Mouse (Mus musculus) heart, adult 18-20 months (tissue): ENCODE data around the gene Adgrg7. TPM values are rescaled to one million over a fixed set of nuclear protein-coding genes. Genes with fewer than 3 reads are reported as not detected.

Source experiments
- DNase-seq, 2 experiments: peaks; one replicate each; pipeline ENCODE4 v3.0.0; 2021 to 2022; ENCODE audit warnings: mixed read lengths in 1 of 2
- long read RNA-seq, 2 experiments: library from polyadenylated mRNA; stranded (forward); transcript quantifications; one replicate each; pipeline ENCODE4 v2.0.0; 2021
- total RNA-seq, 2 experiments: library from RNA; stranded (reverse); gene quantifications; 2 replicates each; pipeline ENCODE4 v1.2.3; 2021

Gene Adgrg7
- total RNA-seq: not detected
- long read RNA-seq, experiment 1: 0 reads
- long read RNA-seq, experiment 2: 0 reads

DNA sequence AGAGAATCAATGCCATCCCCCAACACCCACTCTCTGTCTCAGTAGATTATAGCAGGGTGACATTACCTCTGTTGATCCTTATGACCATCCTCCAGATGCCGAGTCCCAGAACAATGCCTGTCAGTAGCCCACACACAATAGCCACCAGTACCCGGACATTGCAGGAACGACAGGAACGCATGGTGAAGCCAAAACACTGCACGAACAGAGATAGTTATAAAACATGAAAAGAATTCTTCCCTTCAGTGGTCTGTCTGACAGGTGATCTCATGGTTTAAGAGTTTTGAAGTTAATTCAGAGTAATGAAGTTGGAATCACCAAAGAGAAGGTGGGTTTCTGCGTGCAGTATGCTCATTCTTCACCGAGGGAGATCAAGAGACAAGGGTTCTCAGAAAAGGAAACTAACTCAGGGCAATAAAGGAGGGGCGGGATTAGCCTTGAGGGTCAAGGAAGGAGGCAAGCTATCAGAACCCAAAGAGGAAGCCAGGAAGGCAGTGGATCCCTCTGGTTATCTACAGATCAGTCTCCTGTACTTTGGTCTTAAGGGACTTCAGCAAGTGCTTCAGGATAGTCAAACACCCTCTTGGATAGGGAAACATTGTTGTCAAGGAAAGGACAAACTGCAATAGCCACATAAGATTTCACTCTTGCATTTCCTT, at the start of gene Adgrg7:
Gene Adgrg7, minus strand, starts transcription at position 375 of the 659 bp plus-strand sequence.
- no peak for DNase-seq

DNA sequence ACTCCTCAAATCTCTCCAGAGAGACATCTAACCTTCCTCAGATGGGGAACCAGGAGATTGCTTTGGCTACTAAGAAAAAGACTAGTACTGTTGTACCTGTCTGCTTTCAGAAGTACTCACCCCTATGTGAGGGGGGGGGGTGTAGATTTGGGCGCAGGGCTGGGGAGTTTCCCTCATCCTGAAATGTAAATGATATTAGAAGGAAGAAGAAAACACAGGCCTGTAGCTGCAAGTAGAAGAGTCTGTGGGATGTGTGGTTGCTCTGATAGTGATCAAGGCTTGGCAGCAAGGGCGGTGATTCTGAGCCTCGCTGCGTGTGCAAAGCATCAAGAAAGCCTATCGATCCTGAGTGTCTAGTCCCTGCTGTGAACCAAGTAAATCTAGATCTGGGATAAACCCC, 47.3 kb upstream of the Adgrg7 start:
- DNase-seq: no peak

GRCm38 (mm10) chr16:56833312-56833711, 37.7 kb upstream of the Adgrg7 start:
- DNase-seq: no peak

GRCm38 (mm10) chr16:56831986-56832385, 36.3 kb upstream of the Adgrg7 start:
- no peak for DNase-seq

- no peak for DNase-seq
Measured at GRCm38 (mm10) chr16:56801370-56802109, 5.9 kb upstream of the Adgrg7 start.

- DNase-seq: no peak
Measured at GRCm38 (mm10) chr16:56800946-56801345, 5.3 kb upstream of the Adgrg7 start.

- DNase-seq: peak in 1 of 2 experiments; percentile 44
Measured at GRCm38 (mm10) chr16:56800469-56800868, 4.8 kb upstream of the Adgrg7 start.

DNA sequence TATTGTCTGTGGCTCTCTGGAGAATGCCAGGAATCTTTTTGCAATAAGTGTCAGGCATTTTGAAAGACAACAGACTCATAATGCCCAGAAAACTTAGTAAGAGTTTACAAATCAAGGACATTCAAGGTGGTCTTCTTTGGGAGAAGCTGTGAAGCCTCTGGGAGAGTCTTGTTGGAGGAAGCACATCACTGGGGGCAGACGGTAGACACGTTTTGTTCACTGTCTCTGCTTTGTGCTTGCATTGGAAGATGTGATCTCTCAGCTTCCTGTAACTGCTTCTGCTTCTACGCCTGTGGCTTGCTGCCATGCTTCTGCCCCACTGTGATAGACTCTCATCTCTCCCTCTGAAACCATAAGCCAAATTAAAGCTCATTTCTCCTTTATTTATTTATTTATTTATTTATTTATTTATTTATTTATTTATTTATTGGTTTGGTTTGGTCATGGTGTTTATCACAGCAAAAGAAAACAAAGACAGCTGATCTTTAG, 3.9 kb upstream of the Adgrg7 start:
- DNase-seq: no peak

DNA sequence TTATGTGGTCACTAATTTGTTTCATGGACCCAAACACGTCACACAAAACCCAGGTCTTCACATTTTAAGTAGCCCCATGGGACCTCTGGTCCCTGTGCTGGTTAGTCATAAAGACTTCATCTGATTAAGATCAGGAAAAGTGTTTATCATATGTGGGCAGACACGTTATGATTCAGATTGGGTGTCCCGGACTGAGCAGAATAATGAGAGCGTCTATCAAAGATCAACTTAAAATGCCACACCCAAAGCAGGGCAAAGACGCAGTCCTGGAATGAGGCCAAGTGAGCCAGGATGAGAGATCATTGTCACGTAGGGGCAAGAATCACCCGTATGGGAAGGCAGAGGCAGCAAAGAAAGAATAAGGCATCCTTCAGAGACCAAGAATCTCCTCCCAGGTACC, 3.2 kb upstream of the Adgrg7 start:
- no peak for DNase-seq

DNA sequence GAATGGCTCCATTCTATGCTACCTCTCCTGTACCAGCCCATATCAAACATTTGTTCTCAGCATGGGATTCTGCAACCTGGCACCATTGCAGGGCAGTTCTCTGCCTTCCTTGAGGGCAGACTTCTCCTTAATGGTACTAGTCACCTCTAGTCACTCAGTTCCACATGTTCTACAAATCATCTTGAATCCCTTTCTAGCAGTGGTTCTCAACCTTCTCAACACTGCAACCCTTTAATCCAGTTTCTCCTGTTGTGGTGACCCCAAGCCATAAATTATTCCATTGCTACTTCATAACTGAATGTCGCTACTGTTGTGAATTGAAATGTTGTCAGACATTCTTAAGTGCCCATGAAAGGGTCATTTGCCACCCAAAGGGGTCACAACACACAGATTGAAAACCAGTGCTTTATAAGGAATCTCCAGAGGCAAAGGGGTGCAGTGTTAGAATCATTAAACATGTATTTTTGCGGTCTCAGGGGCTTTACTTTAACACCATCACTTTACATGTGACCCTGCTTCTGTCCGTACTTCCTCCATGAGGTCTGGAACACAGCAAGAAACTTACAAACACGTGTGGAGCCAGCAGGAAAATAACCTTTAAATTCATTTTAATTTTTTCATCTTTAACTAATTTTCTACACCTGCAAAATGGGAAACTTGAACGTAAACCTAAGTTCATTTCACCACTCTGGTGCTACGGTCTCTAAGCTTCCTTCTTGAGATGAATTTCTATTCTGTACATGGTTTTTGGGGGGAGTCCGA, 1.1 kb downstream of the Adgrg7 start:
- DNase-seq: no peak

- peak in 1 of 2 experiments; percentile 8 for DNase-seq
Measured at GRCm38 (mm10) chr16:56793778-56794177, 1.9 kb downstream of the Adgrg7 start.

DNA sequence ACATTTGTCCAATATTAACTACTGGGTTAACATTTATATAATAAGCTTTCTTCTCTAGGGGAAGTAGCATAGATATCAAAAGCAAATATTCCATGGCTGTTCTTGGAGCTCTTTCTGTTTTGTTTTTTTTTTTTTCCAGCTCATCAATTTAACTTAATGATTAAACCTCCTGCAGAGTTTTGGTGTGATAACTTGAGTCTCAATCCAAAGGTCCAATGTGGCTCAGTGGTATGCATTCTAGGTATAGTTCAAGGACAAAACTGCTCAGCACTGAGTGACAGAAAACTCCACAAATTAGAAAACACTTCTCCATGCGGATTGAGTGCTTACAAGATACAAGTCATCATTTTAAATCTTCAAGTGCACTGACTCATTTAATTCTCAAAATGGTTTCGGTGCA, 9.7 kb downstream of the Adgrg7 start:
- no peak for DNase-seq

- peak; percentile 35 to 58 for DNase-seq
Measured at GRCm38 (mm10) chr16:56771163-56772105, 24.2 kb downstream of the Adgrg7 start.

DNA sequence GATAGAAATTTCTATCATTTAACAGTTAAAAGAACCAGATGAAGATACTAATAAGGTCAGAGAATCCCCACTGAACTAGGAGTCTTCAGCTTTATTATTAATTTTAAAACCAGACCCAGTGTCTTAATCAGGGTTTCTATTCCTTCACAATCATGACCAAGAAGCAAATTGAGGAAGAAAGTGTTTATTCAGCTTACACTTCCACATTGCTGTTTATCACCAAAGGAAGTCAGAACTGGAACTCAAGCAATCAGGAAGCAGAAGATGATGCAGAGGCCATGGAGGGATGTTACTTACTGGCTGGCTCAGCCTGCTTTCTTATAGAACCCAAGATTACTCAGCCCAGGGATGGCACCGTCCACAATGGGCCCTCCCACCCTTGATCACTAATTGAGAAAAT, 66.6 kb downstream of the Adgrg7 start:
- no peak for DNase-seq

DNA sequence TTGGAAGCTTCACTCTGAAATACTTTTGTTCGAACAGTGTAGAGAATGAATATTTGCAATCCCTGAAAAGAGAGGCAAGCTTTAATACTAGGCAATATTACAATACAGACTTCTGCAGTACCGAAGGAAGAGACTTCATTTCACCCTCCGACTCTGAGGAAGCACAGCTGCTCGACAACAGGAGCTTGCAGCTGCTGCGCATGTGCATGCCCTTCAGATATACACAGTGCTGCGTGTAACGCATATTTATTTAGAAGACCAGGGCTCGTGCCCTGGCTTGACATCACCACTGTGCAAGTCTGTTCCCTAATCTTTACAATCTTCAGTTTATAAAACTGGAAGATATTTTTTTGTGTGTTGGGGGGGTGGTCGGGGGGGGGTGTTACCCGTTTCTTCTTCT, 70.7 kb downstream of the Adgrg7 start:
- DNase-seq: no peak

GRCm38 (mm10) chr16:56722357-56722756, 73.3 kb downstream of the Adgrg7 start:
- no peak for DNase-seq

DNA sequence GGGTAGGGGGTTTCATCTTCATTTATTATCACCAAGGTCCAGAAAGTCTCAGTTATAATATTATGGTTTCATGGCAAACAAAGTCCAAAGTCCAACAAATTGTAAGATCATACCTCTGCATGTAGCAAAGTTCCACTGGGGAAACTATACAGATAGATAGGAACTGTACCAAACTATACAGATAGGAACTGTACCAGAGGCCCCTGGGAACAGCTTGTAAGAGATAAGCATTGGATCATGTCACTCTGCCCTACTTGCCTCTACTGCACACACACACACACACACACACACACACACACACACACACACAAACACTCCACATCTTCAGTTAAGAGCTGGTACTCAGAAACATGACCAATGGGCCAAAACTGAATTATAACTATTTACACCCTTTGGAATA, 76.6 kb downstream of the Adgrg7 start:
- no peak for DNase-seq

GRCm38 (mm10) chr16:56717224-56718200, 78.1 kb downstream of the Adgrg7 start, which contains the start of gene Tfg:
Tfg (minus strand) TSS chr16:56717450.
- DNase-seq: peak; percentile 99

- peak; percentile 28 to 51 for DNase-seq
Measured at GRCm38 (mm10) chr16:56716557-56717179, 79.0 kb downstream of the Adgrg7 start.

GRCm38 (mm10) chr16:56715608-56716007, 80.0 kb downstream of the Adgrg7 start:
- no peak for DNase-seq
